Mouse (Mus musculus) bone marrow, adult 2 months (tissue): ENCODE measurements at regions not wholly inside any gene's neighbourhood (a gene's known extent, or its start where the extent isn't known, plus 50 kb on each side); places are given as distances from the start of the nearest gene placed in this dataset.

Experiments used
- H3K27ac ChIP-seq: fragments of 200-500 bp; 2 replicates; pipeline ENCODE4 v1.5.1; 2012; ENCODE audit warnings: low read depth, mild to moderate bottlenecking, control low read depth, inconsistent platforms, low read length; ENCODE audit not compliant: control insufficient read depth, poor library complexity, insufficient read depth
- H3K4me1 ChIP-seq: fragments of 200-500 bp; 2 replicates; pipeline ENCODE4 v1.6.1; 2011; ENCODE audit warnings: low read length; ENCODE audit not compliant: control insufficient read depth, insufficient read depth
- H3K4me3 ChIP-seq: fragments of 200-500 bp; replicated peaks from 2 replicates; pipeline ENCODE3; 2011; ENCODE audit warnings: mild to moderate bottlenecking, low read depth, low read length, control low read depth; ENCODE audit not compliant: control insufficient read depth
- CTCF ChIP-seq: fragments of 200-500 bp; IDR thresholded peaks from 2 replicates; pipeline ENCODE4 v1.5.1; 2011; ENCODE audit warnings: low read length, control low read depth; ENCODE audit not compliant: control insufficient read depth, insufficient read depth
- POLR2A ChIP-seq: fragments of 200-500 bp; IDR thresholded peaks from 2 replicates; pipeline ENCODE4 v1.6.1; 2011; ENCODE audit warnings: low read depth, mild to moderate bottlenecking, control low read depth, low read length, borderline replicate concordance; ENCODE audit not compliant: control insufficient read depth
- WGBS: fragments of 180-500 bp; shearing (Covaris S2); methylation state at CpG from one replicate; pipeline ENCODE4 v1.1.7; 2018; 5-methylcytosine and 5-hydroxymethylcytosine counted together

DNA sequence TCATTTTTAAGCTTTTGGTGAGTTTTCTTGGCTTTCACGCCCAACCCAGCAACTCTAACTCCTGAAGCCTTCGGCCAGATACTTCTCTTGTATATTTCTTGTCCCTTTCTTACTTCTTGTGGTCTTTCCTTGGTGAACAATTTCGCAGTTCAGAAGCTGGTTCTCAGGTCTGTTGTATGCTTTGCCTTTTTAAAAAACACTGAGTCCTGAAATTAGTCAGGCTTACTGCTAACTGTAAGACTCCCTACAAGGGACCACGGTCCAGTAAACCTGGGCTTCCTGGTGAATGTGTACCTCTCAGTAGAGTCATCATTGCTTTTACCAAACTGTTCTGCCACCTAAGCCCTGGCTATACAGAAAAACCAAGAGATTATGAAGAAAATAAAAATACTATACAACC, 81.3 kb upstream of the Olig3 start:
- H3K4me3 ChIP-seq = no peak overlapping the region
- 80% methylated on average over 4 of the region's 4 CpGs for WGBS
- TF ChIP-seq POLR2A (no peak), CTCF (no peak)

GRCm38 (mm10) chr10:19269418-19269817, 86.9 kb upstream of the Olig3 start:
- Histone ChIP-seq H3K27ac (no peak overlapping the region), H3K4me3 (no peak overlapping the region), H3K4me1 (no peaks in the 10 kb centered on the region)
- 80% methylated on average over 1 of the region's 1 CpGs for WGBS
- TF ChIP-seq CTCF (no peak), POLR2A (no peak)

More for the DNA sequence above, 81.3 kb upstream of the Olig3 start:
- H3K27ac ChIP-seq = no peak overlapping the region
- H3K4me1 ChIP-seq = no peaks in the 10 kb centered on the region

DNA sequence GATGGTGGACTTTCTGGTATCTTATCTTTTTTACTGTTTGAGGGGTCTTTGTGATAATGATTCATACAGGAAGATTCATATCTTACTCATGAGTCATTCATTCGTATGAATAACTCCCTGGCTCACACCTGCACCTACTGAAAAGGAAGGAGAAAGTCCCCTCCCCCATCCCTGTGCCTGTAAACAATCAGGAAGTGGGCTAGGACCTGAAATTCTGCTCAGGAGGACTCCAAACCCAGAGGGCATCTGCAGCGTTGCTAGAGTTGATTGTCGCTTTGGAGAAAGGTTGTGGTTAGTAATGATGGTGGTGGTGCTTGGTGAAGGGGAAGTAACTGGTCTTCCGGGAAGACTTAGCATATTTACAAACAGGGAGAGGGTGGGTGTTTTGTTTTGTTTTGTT, 88.3 kb upstream of the Olig3 start:
- no peak for TF ChIP-seq POLR2A
- TF ChIP-seq CTCF = no peak
- H3K4me1 ChIP-seq = no peaks in the 10 kb centered on the region
- WGBS = 9% methylated on average over 4 of the region's 4 CpGs
- H3K4me3 ChIP-seq = no peak overlapping the region
- H3K27ac ChIP-seq = no peak overlapping the region

DNA sequence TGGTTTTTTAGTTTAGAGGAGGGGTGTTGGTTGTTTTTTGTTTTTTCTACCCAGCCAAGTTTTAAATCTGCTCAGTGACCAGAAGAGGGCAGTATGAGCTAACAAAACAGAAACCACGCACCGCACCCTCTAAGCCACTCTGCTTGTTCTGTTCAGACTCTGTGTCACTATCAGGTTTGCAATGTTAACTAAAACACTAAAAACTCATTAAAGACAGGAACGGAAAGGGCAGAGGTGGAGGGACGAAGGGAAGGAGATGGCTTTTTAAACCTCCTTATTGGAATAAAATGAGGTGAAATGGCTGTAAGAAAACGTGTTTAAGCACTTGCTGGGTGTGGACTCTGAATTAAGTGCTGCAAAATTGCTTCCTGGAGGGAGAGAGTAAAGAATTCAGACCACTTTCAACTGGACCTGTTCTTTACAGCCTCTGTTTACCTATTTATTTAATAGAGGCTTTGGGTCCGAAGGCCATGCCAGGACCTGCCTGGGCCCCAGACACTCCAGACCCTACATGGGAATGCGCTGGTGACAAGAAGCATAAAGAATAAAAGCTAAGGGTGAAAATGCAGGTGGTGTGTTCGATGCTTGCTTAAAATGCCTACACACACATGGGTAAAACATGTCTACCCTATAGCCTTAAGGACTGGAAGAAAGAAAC, 116.1 kb upstream of the Olig3 start:
- no peaks in the 10 kb centered on the region for H3K4me1 ChIP-seq
- 29% methylated on average over 8 of the region's 8 CpGs for WGBS
- TF ChIP-seq POLR2A (no peak), CTCF (peak; percentile 55)
- no peak overlapping the region for H3K27ac ChIP-seq
- H3K4me3 ChIP-seq = no peak overlapping the region

GRCm38 (mm10) chr10:19216240-19216639, 140.1 kb upstream of the Olig3 start:
- 62% methylated on average over 5 of the region's 5 CpGs for WGBS
- no peak overlapping the region for H3K4me3 ChIP-seq
- no peaks in the 10 kb centered on the region for H3K4me1 ChIP-seq
- TF ChIP-seq POLR2A = no peak
- TF ChIP-seq CTCF = no peak
- H3K27ac ChIP-seq = no peak overlapping the region

DNA sequence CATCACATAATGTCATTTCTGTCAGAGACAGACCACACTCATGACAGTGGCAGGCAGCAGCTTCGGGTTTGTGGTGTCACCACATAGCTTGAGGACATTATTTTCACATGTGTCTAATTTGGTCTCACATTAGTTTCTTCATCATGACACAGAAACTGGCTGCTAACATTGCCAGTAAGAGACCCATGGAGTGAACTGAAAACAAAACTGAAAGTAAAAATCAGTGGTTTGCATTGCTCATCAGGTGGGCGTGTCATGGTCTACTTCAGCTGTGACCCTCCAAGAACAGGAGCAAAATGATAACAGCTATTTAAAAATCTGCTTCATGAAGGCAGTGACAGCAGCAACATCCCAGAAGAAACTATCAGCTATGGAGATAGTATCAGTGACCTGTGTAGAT, 146.6 kb upstream of the Olig3 start:
- no peaks in the 10 kb centered on the region; the same call in 1 of the 2 replicates for H3K4me1 ChIP-seq
- no peak overlapping the region for H3K27ac ChIP-seq
- H3K4me3 ChIP-seq = no peak overlapping the region
- TF ChIP-seq POLR2A = no peak
- no peak for TF ChIP-seq CTCF
- 39% methylated on average over 2 of the region's 2 CpGs for WGBS

DNA sequence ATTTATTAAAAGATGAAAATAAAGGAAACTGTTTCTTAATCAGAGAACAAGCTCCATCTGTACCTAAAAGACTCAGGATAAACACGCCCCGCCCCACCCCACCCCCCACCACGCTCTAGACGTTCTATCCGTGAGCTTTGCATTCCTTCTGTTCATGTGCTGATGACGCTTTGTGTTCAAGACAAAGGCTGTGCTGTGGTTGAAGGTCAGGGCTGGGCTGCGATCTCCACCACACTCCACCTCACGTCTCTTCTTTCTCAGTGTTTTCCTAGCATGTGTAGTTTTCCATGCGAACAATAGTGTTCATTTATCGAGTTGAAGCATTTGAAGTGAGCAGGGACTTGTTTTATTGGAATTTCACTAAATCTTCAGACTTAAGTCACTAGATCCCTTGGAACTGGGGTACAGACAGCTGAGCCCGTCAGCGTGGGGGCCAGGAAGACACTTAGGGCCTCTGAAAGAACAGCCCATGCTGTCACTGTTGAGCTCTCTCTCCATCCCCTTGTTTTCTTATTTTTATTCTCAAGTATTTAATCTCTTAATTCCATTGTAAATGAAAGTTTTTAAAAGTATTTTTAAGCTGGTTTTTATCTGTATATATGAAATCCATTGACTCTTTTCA, 148.1 kb upstream of the Olig3 start:
- Histone ChIP-seq H3K4me1 (no peaks in the 10 kb centered on the region; the same call in 1 of the 2 replicates), H3K27ac (no peak overlapping the region), H3K4me3 (no peak overlapping the region)
- WGBS = 83% methylated on average over 12 of the region's 12 CpGs
- TF ChIP-seq POLR2A (no peak), CTCF (no peak)

- TF ChIP-seq CTCF (no peak), POLR2A (no peak)
Measured at GRCm38 (mm10) chr10:19207505-19207904, 148.8 kb upstream of the Olig3 start.

More at GRCm38 (mm10) chr10:19207505-19207904, 148.8 kb upstream of the Olig3 start:
- Histone ChIP-seq H3K27ac (no peak overlapping the region), H3K4me1 (no peaks in the 10 kb centered on the region; the same call in 1 of the 2 replicates), H3K4me3 (no peak overlapping the region)
- 83% methylated on average over 2 of the region's 2 CpGs for WGBS
